ENCODE assay signal across 7 mouse cellular contexts in genomic region chrX:74269736-74270061, GRCm38 (mm10). TPM values are rescaled to one million over a fixed set of nuclear protein-coding genes. Genes with fewer than 3 reads are reported as not detected.
DNase-seq lines count a peak whose midpoint lies in the region; ATAC-seq and TF ChIP-seq lines count a peak whose summit lies in the region.

No protein-coding gene starts in this region.

- ATAC-seq in lung, postnatal 0 days, result peak; percentile 60
- ATAC-seq in forebrain, embryonic 11.5 days (replicated peaks; ENCODE audit: low FRiP score), result peak; percentile 20
- ATAC-seq in liver, embryonic 11.5 days (replicated peaks; ENCODE audit: low FRiP score), result peak; percentile 7

- no peaks in the 10 kb centered on the region for H3K27me3 ChIP-seq in lung, postnatal 0 days (replicated peaks; ENCODE audit: insufficient read depth, low read length)
- no peaks in the 10 kb centered on the region for H3K27me3 ChIP-seq in forebrain, embryonic 11.5 days (ENCODE audit: control insufficient read depth, insufficient read depth, low read length)
- no peaks in the 10 kb centered on the region for H3K27me3 ChIP-seq in liver, embryonic 11.5 days (replicated peaks; ENCODE audit: control insufficient read depth, insufficient read depth, low read length)
- no peaks in the 10 kb centered on the region for H3K27me3 ChIP-seq in small intestine, adult 2 months (ENCODE audit: control insufficient read depth, insufficient read depth, low read length)

- TF ChIP-seq CTCF in lung, postnatal 0 days (IDR thresholded peaks at IDR 0.05), result no peak
- no peak for TF ChIP-seq CTCF in small intestine, adult 2 months (IDR thresholded peaks at IDR 0.05; ENCODE audit: extremely low read depth, insufficient read length, insufficient replicate concordance, low read depth, low read length)

- H3K4me3 ChIP-seq in lung, postnatal 0 days (ENCODE audit: low read depth, low read length), result peak overlapping the region; percentile 54
- H3K4me3 ChIP-seq in forebrain, embryonic 11.5 days (ENCODE audit: low read depth, low read length), result peak overlapping the region; percentile 42
- H3K4me3 ChIP-seq in liver, embryonic 11.5 days (ENCODE audit: low read depth, low read length), result peak overlapping the region; percentile 68
- H3K4me3 ChIP-seq in small intestine, adult 2 months (ENCODE audit: low read depth, low read length), result peak overlapping the region; percentile 65

- H3K27ac ChIP-seq in lung, postnatal 0 days (ENCODE audit: low read length), result peak overlapping the region; percentile 90
- peak overlapping the region; percentile 95 for H3K27ac ChIP-seq in forebrain, embryonic 11.5 days (ENCODE audit: low read depth, low read length)
- H3K27ac ChIP-seq in liver, embryonic 11.5 days (ENCODE audit: low read depth, low read length), result peak overlapping the region; percentile 86
- peak overlapping the region; percentile 96 for H3K27ac ChIP-seq in small intestine, adult 2 months (ENCODE audit: insufficient read depth, low read depth, low read length)

- H3K9ac ChIP-seq in lung, postnatal 0 days (replicated peaks; ENCODE audit: low read depth), result no peak overlapping the region
- peak overlapping the region; percentile 65 for H3K9ac ChIP-seq in forebrain, embryonic 11.5 days (ENCODE audit: low read length)
- H3K9ac ChIP-seq in liver, embryonic 11.5 days (ENCODE audit: low read depth, low read length), result peak overlapping the region; percentile 61

- TF ChIP-seq EP300 in lung, postnatal 0 days (IDR thresholded peaks at IDR 0.05), result no peak

- TF ChIP-seq POLR2A in small intestine, adult 2 months (IDR thresholded peaks at IDR 0.05; ENCODE audit: low read depth, low read length), result no peak

- H3K4me1 ChIP-seq in lung, postnatal 0 days (ENCODE audit: insufficient read depth, low read depth, low read length), result no peaks in the 10 kb centered on the region
- H3K4me1 ChIP-seq in forebrain, embryonic 11.5 days (replicated peaks; ENCODE audit: control insufficient read depth, insufficient read depth, low read length), result no peaks in the 10 kb centered on the region
- no peaks in the 10 kb centered on the region; the same call in 1 of the 2 replicates for H3K4me1 ChIP-seq in liver, embryonic 11.5 days (replicated peaks; ENCODE audit: control insufficient read depth, insufficient read depth, low read length)
- H3K4me1 ChIP-seq in small intestine, adult 2 months (ENCODE audit: control insufficient read depth, insufficient read depth, insufficient read length, low read length), result peaks cover 4% of the 10 kb centered on the region; the same call in 1 of the 2 replicates

- H3K9me3 ChIP-seq in lung, postnatal 0 days (ENCODE audit: low read length), result no peaks in the 10 kb centered on the region
- H3K9me3 ChIP-seq in forebrain, embryonic 11.5 days (ENCODE audit: control insufficient read depth, low read length), result no peaks in the 10 kb centered on the region
- no peaks in the 10 kb centered on the region for H3K9me3 ChIP-seq in liver, embryonic 11.5 days (ENCODE audit: control insufficient read depth, low read length)

- H3K4me2 ChIP-seq in lung, postnatal 0 days (replicated peaks; ENCODE audit: low read depth, low read length), result peak overlapping the region; percentile 49
- H3K4me2 ChIP-seq in forebrain, embryonic 11.5 days (ENCODE audit: low read depth, low read length, severe bottlenecking), result peak overlapping the region; percentile 57
- H3K4me2 ChIP-seq in liver, embryonic 11.5 days, result peak overlapping the region; percentile 66

- peak; percentile 87 for DNase-seq in lung, postnatal 0 days (ENCODE audit: low spot score)
- no peak for DNase-seq in lung, postnatal 25 days (ENCODE audit: low spot score)
- no peak for DNase-seq in forebrain, embryonic 11.5 days (ENCODE audit: low spot score)
- no peak for DNase-seq in liver, embryonic 11.5 days (ENCODE audit: low spot score)
- DNase-seq in right cerebral cortex, postnatal 4 days, result no peak
- DNase-seq in kidney, postnatal 4 days, result no peak

- WGBS in lung, postnatal 0 days, result 14% methylated on average over 3 of the region's 3 CpGs
- WGBS in forebrain, embryonic 11.5 days, result 26% methylated on average over 3 of the region's 3 CpGs
- WGBS in liver, embryonic 11.5 days, result 19% methylated on average over 3 of the region's 3 CpGs
- WGBS in small intestine, adult 2 months, result 35% methylated on average over 3 of the region's 3 CpGs

- no peaks in the 10 kb centered on the region for H3K36me3 ChIP-seq in lung, postnatal 0 days (ENCODE audit: insufficient read depth, low read length)
- H3K36me3 ChIP-seq in forebrain, embryonic 11.5 days (ENCODE audit: control insufficient read depth, insufficient read depth, low read length), result no peaks in the 10 kb centered on the region; the same call in 1 of the 2 replicates
- no peaks in the 10 kb centered on the region for H3K36me3 ChIP-seq in liver, embryonic 11.5 days (ENCODE audit: control insufficient read depth, insufficient read depth, low read length)
- peaks cover 10% of the 10 kb centered on the region for H3K36me3 ChIP-seq in small intestine, adult 2 months (ENCODE audit: control insufficient read depth, insufficient read depth, low read length)

RNA-seq across cellular contexts. Expression of gene Rpl10, which starts 0.9 kb away (rescaled TPM):
- 661 and 759 TPM in 2 replicates for polyA plus RNA-seq in lung, postnatal 0 days (2015; fragmentation: Nextera tagmentation; extraction: Ambion mirVana)
- 614 and 677 TPM in 2 replicates for polyA plus RNA-seq in forebrain, embryonic 11.5 days (2014; fragmentation: Nextera tagmentation; extraction: Ambion mirVana)
- 887 and 939 TPM in 2 replicates for polyA plus RNA-seq in liver, embryonic 11.5 days (2014; fragmentation: Nextera tagmentation; extraction: Ambion mirVana)
- polyA plus RNA-seq in small intestine, adult 2 months (2012; rRNA removed), result 750 and 1,062 TPM in 2 replicates

RNA-seq across cellular contexts. Expression of gene Taz, which starts 12.0 kb away (rescaled TPM):
- polyA plus RNA-seq in lung, postnatal 0 days (2015; fragmentation: Nextera tagmentation; extraction: Ambion mirVana), result 82.7 and 84.9 TPM in 2 replicates
- polyA plus RNA-seq in forebrain, embryonic 11.5 days (2014; fragmentation: Nextera tagmentation; extraction: Ambion mirVana), result 58.1 and 64.3 TPM in 2 replicates
- polyA plus RNA-seq in liver, embryonic 11.5 days (2014; fragmentation: Nextera tagmentation; extraction: Ambion mirVana), result 48.5 and 49.8 TPM in 2 replicates
- 65.7 and 80.7 TPM in 2 replicates for polyA plus RNA-seq in small intestine, adult 2 months (2012; rRNA removed)

RNA-seq across cellular contexts. Expression of gene Dnase1l1, which starts 12.4 kb away (rescaled TPM):
- polyA plus RNA-seq in lung, postnatal 0 days (2015; fragmentation: Nextera tagmentation; extraction: Ambion mirVana), result 27.7 and 33.0 TPM in 2 replicates
- 3.5 and 5.2 TPM in 2 replicates for polyA plus RNA-seq in forebrain, embryonic 11.5 days (2014; fragmentation: Nextera tagmentation; extraction: Ambion mirVana)
- 12.1 and 15.3 TPM in 2 replicates for polyA plus RNA-seq in liver, embryonic 11.5 days (2014; fragmentation: Nextera tagmentation; extraction: Ambion mirVana)
- 13.0 and 13.9 TPM in 2 replicates for polyA plus RNA-seq in small intestine, adult 2 months (2012; rRNA removed)

RNA-seq across cellular contexts. Expression of gene Emd, which starts 15.2 kb away (rescaled TPM):
- polyA plus RNA-seq in lung, postnatal 0 days (2015; fragmentation: Nextera tagmentation; extraction: Ambion mirVana), result 16.1 and 18.6 TPM in 2 replicates
- 27.0 and 28.0 TPM in 2 replicates for polyA plus RNA-seq in forebrain, embryonic 11.5 days (2014; fragmentation: Nextera tagmentation; extraction: Ambion mirVana)
- polyA plus RNA-seq in liver, embryonic 11.5 days (2014; fragmentation: Nextera tagmentation; extraction: Ambion mirVana), result 20.7 and 23.2 TPM in 2 replicates
- polyA plus RNA-seq in small intestine, adult 2 months (2012; rRNA removed), result 25.5 and 37.3 TPM in 2 replicates

RNA-seq across cellular contexts. Expression of gene Flna, which starts 20.1 kb away (rescaled TPM):
- 171 and 179 TPM in 2 replicates for polyA plus RNA-seq in lung, postnatal 0 days (2015; fragmentation: Nextera tagmentation; extraction: Ambion mirVana)
- 242 and 249 TPM in 2 replicates for polyA plus RNA-seq in forebrain, embryonic 11.5 days (2014; fragmentation: Nextera tagmentation; extraction: Ambion mirVana)
- 172 and 175 TPM in 2 replicates for polyA plus RNA-seq in liver, embryonic 11.5 days (2014; fragmentation: Nextera tagmentation; extraction: Ambion mirVana)
- 270 and 280 TPM in 2 replicates for polyA plus RNA-seq in small intestine, adult 2 months (2012; rRNA removed)

Comparison
In these comparisons a context has a peak if more than half of its experiments do, and no peak if none do; other contexts are left out.
1. ATAC-seq: peak in every context shown above with its lines; median percentile 60 in lung, postnatal 0 days; 20 in forebrain, embryonic 11.5 days; 7 in liver, embryonic 11.5 days.